Mouse (Mus musculus): ENCODE measurements around the gene Cd9. TPM values are rescaled to one million over a fixed set of nuclear protein-coding genes. Genes with fewer than 3 reads are reported as not detected.

Cd9 gene
- polyA plus RNA-seq, 1 experiment from 2014 or later = 118 TPM

DNA sequence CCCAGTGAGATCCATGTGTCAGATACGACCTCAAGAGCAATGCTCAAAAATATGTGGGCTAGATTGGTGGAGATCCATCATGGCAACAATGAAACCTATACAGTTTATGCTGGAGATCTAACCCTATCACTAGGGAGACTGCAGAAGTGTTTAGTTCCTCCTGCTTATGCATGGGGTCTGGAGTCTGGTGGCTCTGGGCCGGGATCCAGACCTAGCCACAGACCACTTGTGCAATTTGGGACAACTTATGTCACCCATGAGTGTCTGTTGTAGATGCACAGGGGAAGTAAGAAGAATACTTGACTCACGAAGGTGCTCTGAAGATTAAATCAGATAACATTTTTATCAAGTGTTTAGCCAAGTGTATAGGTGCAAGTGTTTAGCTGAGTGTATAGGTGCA lies 15.2 kb upstream of the Cd9 start:
- H3K36me3 ChIP-seq (ENCODE audit: control insufficient read depth, insufficient read depth, low read length) = no peaks in the 10 kb centered on the region
- no peak for ATAC-seq (ENCODE audit: low FRiP score, low TSS enrichment)
- no peaks in the 10 kb centered on the region for H3K9me3 ChIP-seq (ENCODE audit: control insufficient read depth, low read length)
- no peaks in the 10 kb centered on the region for H3K27me3 ChIP-seq (ENCODE audit: control insufficient read depth, insufficient read depth, low read length)
- H3K4me1 ChIP-seq (ENCODE audit: control insufficient read depth, insufficient read depth, low read length) = peaks cover under 1% of the 10 kb centered on the region; the same call in 1 of the 2 replicates
- H3K4me3 ChIP-seq (ENCODE audit: low read length) = no peak overlapping the region
- 90% methylated on average over 3 of the region's 3 CpGs for WGBS
- H3K27ac ChIP-seq (ENCODE audit: low read depth, low read length) = no peak overlapping the region
- no peak overlapping the region for H3K4me2 ChIP-seq (replicated peaks; ENCODE audit: low read depth, low read length)
- H3K9ac ChIP-seq (ENCODE audit: low read depth, low read length) = no peak overlapping the region

DNA sequence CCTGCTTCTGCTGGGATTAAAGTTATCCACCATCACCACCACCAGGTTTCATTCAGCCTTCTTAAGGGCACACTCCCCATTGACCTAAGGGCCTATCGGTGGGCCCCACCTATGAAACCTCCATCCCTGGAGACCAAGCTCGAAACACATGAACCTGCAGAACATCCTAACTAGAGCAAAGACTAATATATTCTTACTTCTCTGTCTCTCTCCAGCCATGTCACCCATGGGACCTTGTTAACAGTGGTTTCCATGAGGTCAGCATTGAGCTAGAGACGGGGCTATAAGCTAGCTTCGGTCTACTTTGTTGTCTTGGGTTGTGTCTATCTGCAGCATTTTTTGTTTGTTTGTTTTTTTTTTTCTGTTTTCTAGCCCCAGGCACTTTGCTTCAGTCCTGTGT lies 11.8 kb upstream of the Cd9 start:
- ATAC-seq (ENCODE audit: low FRiP score, low TSS enrichment) = no peak
- 86% methylated on average over 4 of the region's 4 CpGs for WGBS
- H3K4me1 ChIP-seq (ENCODE audit: control insufficient read depth, insufficient read depth, low read length) = no peaks in the 10 kb centered on the region

DNA sequence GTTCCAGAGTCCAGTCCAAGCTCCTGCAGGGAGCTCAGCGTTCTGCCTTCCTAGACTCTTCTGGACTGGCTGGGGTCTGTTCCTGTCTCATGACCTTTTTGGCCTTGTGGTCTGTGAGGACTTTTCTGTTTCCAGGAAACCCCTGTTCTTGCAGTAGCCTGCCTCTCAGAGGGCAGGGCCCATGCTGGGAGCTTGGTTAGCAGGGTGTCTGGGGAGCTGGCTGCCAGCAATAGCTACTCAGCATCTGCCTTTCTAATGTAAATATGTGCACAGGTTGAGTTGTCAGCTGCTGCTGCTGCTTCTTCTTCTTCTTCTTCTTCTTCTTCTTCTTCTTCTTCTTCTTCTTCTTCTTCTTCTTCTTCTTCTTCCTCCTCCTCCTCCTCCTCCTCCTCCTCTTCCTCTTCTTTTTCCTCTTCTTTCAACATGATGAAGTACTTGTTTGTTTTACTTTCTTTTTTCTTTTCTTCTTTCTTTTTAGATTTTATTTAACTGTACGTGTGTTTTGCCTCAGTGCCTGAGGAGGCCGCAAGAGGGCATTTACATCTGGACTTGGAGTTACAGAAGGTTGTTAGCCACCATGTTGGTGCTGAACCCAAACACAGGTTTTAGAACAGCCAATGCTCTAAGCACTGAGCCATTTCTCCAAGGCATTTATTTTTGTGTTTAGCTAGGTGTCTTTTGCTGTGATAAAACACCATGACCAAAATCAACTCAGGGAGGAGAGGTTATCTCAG lies 10.2 kb upstream of the Cd9 start:
- WGBS = 36% methylated on average over 3 of the region's 3 CpGs
- Histone ChIP-seq H3K27ac (ENCODE audit: low read depth, low read length) (no peak overlapping the region), H3K36me3 (ENCODE audit: control insufficient read depth, insufficient read depth, low read length) (no peaks in the 10 kb centered on the region), H3K4me3 (ENCODE audit: low read length) (no peak overlapping the region), H3K9ac (ENCODE audit: low read depth, low read length) (no peak overlapping the region), H3K4me1 (ENCODE audit: control insufficient read depth, insufficient read depth, low read length) (no peaks in the 10 kb centered on the region), H3K9me3 (ENCODE audit: control insufficient read depth, low read length) (no peaks in the 10 kb centered on the region), H3K27me3 (ENCODE audit: control insufficient read depth, insufficient read depth, low read length) (no peaks in the 10 kb centered on the region), H3K4me2 (replicated peaks; ENCODE audit: low read depth, low read length) (no peak overlapping the region)
- ATAC-seq (ENCODE audit: low FRiP score, low TSS enrichment) = no peak

More for the DNA sequence above, 11.8 kb upstream of the Cd9 start:
- Histone ChIP-seq H3K9ac (ENCODE audit: low read depth, low read length) (no peak overlapping the region), H3K27me3 (ENCODE audit: control insufficient read depth, insufficient read depth, low read length) (no peaks in the 10 kb centered on the region), H3K36me3 (ENCODE audit: control insufficient read depth, insufficient read depth, low read length) (no peaks in the 10 kb centered on the region), H3K4me2 (replicated peaks; ENCODE audit: low read depth, low read length) (no peak overlapping the region), H3K9me3 (ENCODE audit: control insufficient read depth, low read length) (no peaks in the 10 kb centered on the region), H3K4me3 (ENCODE audit: low read length) (no peak overlapping the region), H3K27ac (ENCODE audit: low read depth, low read length) (no peak overlapping the region)

DNA sequence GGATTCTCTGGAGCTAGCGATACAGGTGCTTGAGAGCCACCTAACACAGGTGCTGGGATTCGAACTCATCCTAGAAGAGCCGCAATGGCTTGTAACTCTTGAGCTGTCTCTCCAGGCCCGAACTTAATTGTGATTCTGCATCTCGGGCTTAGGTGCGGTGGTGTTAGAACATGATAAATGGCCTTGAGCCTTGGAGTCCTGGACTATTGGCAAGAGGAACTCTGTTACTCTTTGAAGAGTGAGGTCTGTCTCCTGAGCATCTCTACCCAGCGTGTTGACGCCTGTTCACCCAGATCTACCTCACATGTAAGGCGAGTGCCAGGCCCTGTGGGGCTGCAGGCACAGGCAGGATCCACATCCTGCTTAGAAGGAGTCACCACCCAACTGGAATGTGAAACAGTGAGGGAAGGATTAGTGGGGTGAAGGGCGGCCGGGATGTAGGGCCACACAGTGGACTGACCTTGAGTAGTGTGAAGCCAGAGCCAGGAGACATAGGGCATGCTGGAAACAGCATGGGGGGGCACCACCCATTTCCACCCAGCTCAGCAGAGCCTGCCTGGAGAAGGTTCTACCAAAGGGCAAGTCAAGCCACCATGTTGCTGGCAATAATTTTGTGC lies 8.7 kb upstream of the Cd9 start:
- H3K27me3 ChIP-seq (ENCODE audit: control insufficient read depth, insufficient read depth, low read length) = no peaks in the 10 kb centered on the region
- no peak overlapping the region for H3K9ac ChIP-seq (ENCODE audit: low read depth, low read length)
- H3K9me3 ChIP-seq (ENCODE audit: control insufficient read depth, low read length) = no peaks in the 10 kb centered on the region
- H3K4me1 ChIP-seq (ENCODE audit: control insufficient read depth, insufficient read depth, low read length) = no peaks in the 10 kb centered on the region
- no peaks in the 10 kb centered on the region for H3K36me3 ChIP-seq (ENCODE audit: control insufficient read depth, insufficient read depth, low read length)
- WGBS = 93% methylated on average over 11 of the region's 11 CpGs
- no peak overlapping the region for H3K27ac ChIP-seq (ENCODE audit: low read depth, low read length)
- H3K4me3 ChIP-seq (ENCODE audit: low read length) = no peak overlapping the region
- no peak for ATAC-seq (ENCODE audit: low FRiP score, low TSS enrichment)
- no peak overlapping the region for H3K4me2 ChIP-seq (replicated peaks; ENCODE audit: low read depth, low read length)

DNA sequence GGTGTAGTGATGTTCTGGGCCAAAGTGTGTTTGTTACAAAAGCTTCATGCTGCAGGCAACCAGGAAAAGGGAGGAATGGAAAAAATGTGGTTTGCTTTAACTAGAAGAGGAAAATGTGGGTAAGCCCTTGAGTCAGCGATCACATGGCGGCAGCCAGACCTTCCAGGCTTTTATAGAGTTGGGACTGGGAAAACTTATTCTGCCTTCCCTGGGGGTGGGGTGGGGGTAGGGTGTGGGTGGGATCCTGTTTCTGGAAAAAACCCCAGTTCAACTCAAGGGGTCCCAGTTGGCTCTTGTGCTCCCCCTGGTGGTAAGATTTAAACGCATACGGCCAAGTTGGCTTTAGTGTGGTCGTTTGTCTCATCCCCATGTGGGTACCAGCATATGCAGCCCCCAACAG lies 3.5 kb upstream of the Cd9 start:
- Histone ChIP-seq H3K27me3 (ENCODE audit: control insufficient read depth, insufficient read depth, low read length) (peaks cover 6% of the 10 kb centered on the region; the same call in 1 of the 2 replicates), H3K27ac (ENCODE audit: low read depth, low read length) (no peak overlapping the region), H3K9ac (ENCODE audit: low read depth, low read length) (no peak overlapping the region), H3K4me1 (ENCODE audit: control insufficient read depth, insufficient read depth, low read length) (0 out of 2 replicates have a peak, but pooled peaks cover 3% of the 10 kb centered on the region), H3K4me2 (replicated peaks; ENCODE audit: low read depth, low read length) (no peak overlapping the region), H3K9me3 (ENCODE audit: control insufficient read depth, low read length) (no peaks in the 10 kb centered on the region), H3K4me3 (ENCODE audit: low read length) (no peak overlapping the region), H3K36me3 (ENCODE audit: control insufficient read depth, insufficient read depth, low read length) (no peaks in the 10 kb centered on the region)
- 41% methylated on average over 5 of the region's 5 CpGs for WGBS
- ATAC-seq (ENCODE audit: low FRiP score, low TSS enrichment) = no peak

DNA sequence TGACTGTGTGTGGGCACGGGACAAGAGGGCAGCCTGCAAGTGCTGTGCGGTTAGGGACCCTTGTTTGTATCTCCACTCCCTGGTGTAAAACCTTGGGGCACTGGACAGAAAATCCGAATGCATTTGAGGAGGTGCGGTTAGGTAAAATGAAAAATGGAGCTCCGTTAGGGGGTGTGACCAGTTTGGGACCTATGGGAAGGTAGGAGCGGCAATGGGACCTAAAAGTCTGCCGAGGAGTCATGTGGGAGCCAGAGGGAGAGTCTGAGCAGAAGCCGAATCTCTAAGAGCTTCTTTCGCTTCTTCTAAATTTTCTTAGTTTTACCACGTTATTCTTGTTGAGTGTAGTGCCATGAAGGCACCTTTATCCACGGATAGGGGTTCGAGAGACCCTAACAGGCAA lies 1.8 kb upstream of the Cd9 start:
- Histone ChIP-seq H3K27me3 (ENCODE audit: control insufficient read depth, insufficient read depth, low read length) (peaks cover 9% of the 10 kb centered on the region; the same call in 1 of the 2 replicates), H3K36me3 (ENCODE audit: control insufficient read depth, insufficient read depth, low read length) (no peaks in the 10 kb centered on the region), H3K9ac (ENCODE audit: low read depth, low read length) (no peak overlapping the region), H3K27ac (ENCODE audit: low read depth, low read length) (no peak overlapping the region), H3K4me2 (replicated peaks; ENCODE audit: low read depth, low read length) (no peak overlapping the region), H3K4me1 (ENCODE audit: control insufficient read depth, insufficient read depth, low read length) (0 out of 2 replicates have a peak, but pooled peaks cover 3% of the 10 kb centered on the region), H3K9me3 (ENCODE audit: control insufficient read depth, low read length) (no peaks in the 10 kb centered on the region), H3K4me3 (ENCODE audit: low read length) (no peak overlapping the region)
- no peak for ATAC-seq (ENCODE audit: low FRiP score, low TSS enrichment)
- 90% methylated on average over 12 of the region's 12 CpGs for WGBS

DNA sequence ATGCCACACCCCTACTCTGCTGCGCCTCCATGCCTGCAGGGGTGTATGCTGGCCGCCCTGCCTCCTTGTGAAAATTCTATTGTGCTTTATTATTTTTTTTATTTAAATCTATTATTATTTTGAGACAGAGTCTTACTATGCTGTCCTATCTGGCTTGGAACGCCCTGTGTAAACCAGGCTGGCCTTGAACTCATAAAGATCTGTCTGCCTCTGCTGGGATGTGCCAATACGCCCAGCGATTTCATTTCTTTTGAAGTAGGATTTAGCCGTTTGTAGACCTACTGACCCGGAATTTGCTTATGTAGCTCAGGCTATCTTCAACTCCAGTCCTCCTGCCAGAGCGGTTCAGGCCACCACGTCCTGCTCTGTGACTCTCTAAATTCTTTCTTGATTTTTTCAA lies 770 bp upstream of the Cd9 start:
- 0 out of 2 replicates have a peak, but pooled peaks cover 3% of the 10 kb centered on the region for H3K36me3 ChIP-seq (ENCODE audit: control insufficient read depth, insufficient read depth, low read length)
- no peak overlapping the region; the same call in 1 of the 2 replicates for H3K4me2 ChIP-seq (replicated peaks; ENCODE audit: low read depth, low read length)
- H3K27ac ChIP-seq (ENCODE audit: low read depth, low read length) = no peak overlapping the region
- 73% methylated on average over 9 of the region's 9 CpGs for WGBS
- no peak for ATAC-seq (ENCODE audit: low FRiP score, low TSS enrichment)
- no peak overlapping the region for H3K9ac ChIP-seq (ENCODE audit: low read depth, low read length)
- peaks cover 9% of the 10 kb centered on the region; the same call in 1 of the 2 replicates for H3K27me3 ChIP-seq (ENCODE audit: control insufficient read depth, insufficient read depth, low read length)
- H3K9me3 ChIP-seq (ENCODE audit: control insufficient read depth, low read length) = no peaks in the 10 kb centered on the region
- H3K4me1 ChIP-seq (ENCODE audit: control insufficient read depth, insufficient read depth, low read length) = 0 out of 2 replicates have a peak, but pooled peaks cover 3% of the 10 kb centered on the region
- H3K4me3 ChIP-seq (ENCODE audit: low read length) = no peak overlapping the region

DNA sequence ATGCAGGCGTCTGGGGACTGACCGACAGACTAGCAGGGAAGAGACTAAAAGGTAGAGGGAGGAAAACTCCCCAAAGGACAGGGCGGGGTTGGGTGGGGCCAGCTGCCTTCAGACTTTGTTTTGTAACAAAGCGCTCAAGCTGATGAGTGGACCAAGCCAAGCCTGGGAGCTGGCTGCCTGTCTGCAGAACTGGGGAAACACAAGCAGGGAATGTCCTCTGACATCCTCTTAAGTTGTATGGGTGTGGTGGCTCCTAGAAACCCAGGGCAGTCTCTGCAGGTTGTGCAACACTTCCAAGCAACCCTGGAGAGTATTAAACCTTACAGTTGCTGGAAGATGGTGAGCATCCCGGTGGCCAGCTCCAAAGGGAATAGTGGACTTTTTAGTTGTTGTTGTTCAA lies 1.4 kb downstream of the Cd9 start:
- no peak overlapping the region for H3K27ac ChIP-seq (ENCODE audit: low read depth, low read length)
- H3K9ac ChIP-seq (ENCODE audit: low read depth, low read length) = peak overlapping the region; percentile 60; the same call in 1 of the 2 replicates
- peaks cover 9% of the 10 kb centered on the region; the same call in 1 of the 2 replicates for H3K27me3 ChIP-seq (ENCODE audit: control insufficient read depth, insufficient read depth, low read length)
- H3K9me3 ChIP-seq (ENCODE audit: control insufficient read depth, low read length) = no peaks in the 10 kb centered on the region
- no peak for ATAC-seq (ENCODE audit: low FRiP score, low TSS enrichment)
- 43% methylated on average over 5 of the region's 5 CpGs for WGBS
- H3K36me3 ChIP-seq (ENCODE audit: control insufficient read depth, insufficient read depth, low read length) = 0 out of 2 replicates have a peak, but pooled peaks cover 4% of the 10 kb centered on the region
- 0 out of 2 replicates have a peak, but pooled peaks cover 6% of the 10 kb centered on the region for H3K4me1 ChIP-seq (ENCODE audit: control insufficient read depth, insufficient read depth, low read length)
- H3K4me2 ChIP-seq (replicated peaks; ENCODE audit: low read depth, low read length) = peak overlapping the region; percentile 73
- H3K4me3 ChIP-seq (ENCODE audit: low read length) = peak overlapping the region; percentile 58; the same call in 1 of the 2 replicates

DNA sequence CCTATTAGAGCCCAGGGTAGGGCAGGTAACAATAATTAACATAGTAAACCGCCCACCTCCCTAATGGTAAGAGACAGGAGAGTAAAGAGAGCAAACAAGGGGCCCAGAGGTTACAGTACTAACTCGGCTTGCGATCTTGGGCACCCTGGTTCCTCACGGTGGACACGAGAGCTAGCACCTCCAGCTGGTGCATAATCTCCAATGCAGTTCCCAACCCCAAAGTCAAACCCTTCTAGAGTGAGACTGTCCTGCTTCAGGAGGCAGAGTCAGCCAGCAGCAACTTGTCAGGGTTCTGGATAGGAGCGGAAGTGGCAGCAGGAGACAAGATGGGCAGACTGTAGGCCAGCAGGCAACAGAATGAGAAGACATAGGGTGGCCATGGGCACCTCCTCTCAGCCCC lies 1.9 kb downstream of the Cd9 start:
- no peak overlapping the region for H3K27ac ChIP-seq (ENCODE audit: low read depth, low read length)
- no peaks in the 10 kb centered on the region for H3K9me3 ChIP-seq (ENCODE audit: control insufficient read depth, low read length)
- H3K27me3 ChIP-seq (ENCODE audit: control insufficient read depth, insufficient read depth, low read length) = peaks cover 9% of the 10 kb centered on the region; the same call in 1 of the 2 replicates
- 0 out of 2 replicates have a peak, but pooled peaks cover 6% of the 10 kb centered on the region for H3K4me1 ChIP-seq (ENCODE audit: control insufficient read depth, insufficient read depth, low read length)
- no peak for ATAC-seq (ENCODE audit: low FRiP score, low TSS enrichment)
- H3K4me2 ChIP-seq (replicated peaks; ENCODE audit: low read depth, low read length) = peak overlapping the region; percentile 73; the same call in 1 of the 2 replicates
- 71% methylated on average over 6 of the region's 6 CpGs for WGBS
- H3K9ac ChIP-seq (ENCODE audit: low read depth, low read length) = no peak overlapping the region
- H3K36me3 ChIP-seq (ENCODE audit: control insufficient read depth, insufficient read depth, low read length) = 0 out of 2 replicates have a peak, but pooled peaks cover 4% of the 10 kb centered on the region
- peak overlapping the region; percentile 58; the same call in 1 of the 2 replicates for H3K4me3 ChIP-seq (ENCODE audit: low read length)
